Mouse (Mus musculus): Measurements from ENCODE around the gene Pilrb2.
A peak's percentile ranks its signal among the peaks of the same experiment; 100 is the strongest.
"Not testable (repeated sequence)": the region's sequence is repeated elsewhere in the genome, so short reads cannot be mapped to it uniquely, and the experiment has no call there.

The Pilrb2 gene

GRCm38 (mm10) chr5:137871644-137872380 is at the start of gene Pilrb2:
Pilrb2 (minus strand) TSS chr5:137871815.
- DNase-seq, result not testable (repeated sequence)

- DNase-seq, result peak; percentile 84
Measured at GRCm38 (mm10) chr5:137915550-137915949, 43.9 kb upstream of the Pilrb2 start.

DNA sequence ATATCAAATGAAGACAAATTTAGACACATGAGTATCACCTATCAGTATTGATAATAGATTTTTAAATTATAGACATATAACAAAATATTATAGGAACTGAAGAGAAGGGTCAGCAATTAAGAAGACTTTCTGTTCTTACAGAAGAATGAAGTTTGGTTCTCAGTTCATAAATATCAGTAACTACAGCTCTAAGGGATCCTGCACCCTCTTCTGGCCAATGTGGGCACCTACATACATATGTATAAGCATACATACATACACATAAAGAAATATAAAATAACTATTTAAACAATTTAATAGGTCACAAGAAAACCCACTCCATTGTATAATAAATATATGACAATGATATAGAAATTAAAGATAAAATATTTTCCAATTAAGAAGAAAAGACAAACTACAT is 42.9 kb upstream of the Pilrb2 start:
- DNase-seq, result no peak

GRCm38 (mm10) chr5:137909564-137910262 is 38.1 kb upstream of the Pilrb2 start:
- DNase-seq, result no peak

- DNase-seq, result no peak
Measured at GRCm38 (mm10) chr5:137897812-137898211, 26.2 kb upstream of the Pilrb2 start.

- no peak for DNase-seq
Measured at GRCm38 (mm10) chr5:137892954-137893353, 21.3 kb upstream of the Pilrb2 start.

DNA sequence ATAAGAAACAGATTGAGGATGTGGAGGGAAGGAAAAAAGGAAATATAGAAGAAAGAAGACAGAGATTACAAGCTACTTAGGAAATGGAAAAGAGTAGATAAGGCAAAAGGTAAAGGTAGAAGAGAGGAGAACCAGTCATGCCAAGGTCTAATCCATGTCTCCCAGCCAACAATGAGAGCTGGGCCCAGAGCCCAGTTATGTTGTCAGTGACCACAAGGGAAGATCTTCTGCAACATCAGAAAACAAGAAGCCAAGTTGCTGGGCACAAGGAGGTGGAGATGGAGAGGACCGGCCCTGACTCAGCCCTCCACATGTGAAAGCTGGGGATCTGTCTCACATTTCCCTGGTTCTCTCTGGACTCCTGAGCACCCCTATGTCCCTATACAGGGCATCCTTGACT is 16.1 kb upstream of the Pilrb2 start:
- DNase-seq, result no peak

DNA sequence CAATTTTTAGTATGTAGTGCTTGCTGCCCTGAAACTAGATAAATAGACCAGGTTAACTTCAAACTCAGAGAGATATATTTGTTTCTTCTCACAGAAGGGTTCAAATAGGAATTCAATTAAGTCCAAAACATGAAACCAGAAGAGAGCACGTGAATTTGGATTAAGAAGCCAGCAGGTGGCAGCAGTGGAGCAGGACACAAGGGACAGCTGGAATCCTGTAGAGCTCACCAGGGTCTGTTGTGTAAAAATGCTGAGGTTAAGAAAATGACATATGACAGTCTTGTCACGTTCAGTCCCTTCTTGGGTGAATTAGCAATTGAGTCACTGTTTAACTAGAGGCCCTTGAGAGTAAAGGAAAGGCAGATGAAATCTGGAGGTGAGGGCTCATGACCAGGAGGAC is 14.3 kb upstream of the Pilrb2 start:
- peak; percentile 30 for DNase-seq

DNA sequence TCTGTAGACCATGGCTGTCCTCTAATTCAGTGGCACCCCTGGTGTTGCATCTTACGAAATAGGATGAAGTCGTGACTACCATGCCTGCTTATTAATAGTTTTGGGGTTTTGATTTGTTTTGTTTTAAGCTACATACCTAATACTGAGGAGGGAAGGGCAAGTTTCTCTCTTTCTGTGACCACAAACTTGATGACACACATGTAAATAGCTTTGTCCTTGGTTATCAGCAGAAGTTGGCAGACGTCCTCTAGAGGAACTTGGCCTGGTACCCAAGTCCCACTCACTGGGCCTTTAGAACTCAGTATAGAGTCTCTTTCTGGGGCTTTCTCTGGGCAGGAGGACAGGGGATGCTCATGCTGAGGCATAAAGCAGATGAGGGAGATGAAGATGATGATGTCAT is 11.7 kb upstream of the Pilrb2 start:
- DNase-seq, result no peak

GRCm38 (mm10) chr5:137882922-137883321 is 11.3 kb upstream of the Pilrb2 start:
- DNase-seq, result no peak

- no peak for DNase-seq
Measured at GRCm38 (mm10) chr5:137877860-137878259, 6.2 kb upstream of the Pilrb2 start.

GRCm38 (mm10) chr5:137875054-137875453 is 3.4 kb upstream of the Pilrb2 start:
- DNase-seq, result no peak

- DNase-seq, result not testable (repeated sequence)
Measured at GRCm38 (mm10) chr5:137872381-137872702, 727 bp upstream of the Pilrb2 start.

- not testable (repeated sequence) for DNase-seq
Measured at GRCm38 (mm10) chr5:137868600-137868999, 3.0 kb downstream of the Pilrb2 start.

- not testable (repeated sequence) for DNase-seq
Measured at GRCm38 (mm10) chr5:137864008-137864407, 7.6 kb downstream of the Pilrb2 start.

- not testable (repeated sequence) for DNase-seq
Measured at GRCm38 (mm10) chr5:137857960-137858710, 13.5 kb downstream of the Pilrb2 start, which contains the start of gene Pilrb1. Pilrb1 (minus strand) TSS chr5:137858106.

GRCm38 (mm10) chr5:137856870-137857269 is 14.7 kb downstream of the Pilrb2 start:
- not testable (repeated sequence) for DNase-seq

- DNase-seq, result not testable (repeated sequence)
Measured at GRCm38 (mm10) chr5:137854907-137855306, 16.7 kb downstream of the Pilrb2 start.

GRCm38 (mm10) chr5:137850313-137850712 is 21.3 kb downstream of the Pilrb2 start:
- not testable (repeated sequence) for DNase-seq

GRCm38 (mm10) chr5:137837110-137837509 is 34.5 kb downstream of the Pilrb2 start:
- DNase-seq, result not testable (repeated sequence)

GRCm38 (mm10) chr5:137836611-137837010 is 35.0 kb downstream of the Pilrb2 start:
- no peak for DNase-seq

DNA sequence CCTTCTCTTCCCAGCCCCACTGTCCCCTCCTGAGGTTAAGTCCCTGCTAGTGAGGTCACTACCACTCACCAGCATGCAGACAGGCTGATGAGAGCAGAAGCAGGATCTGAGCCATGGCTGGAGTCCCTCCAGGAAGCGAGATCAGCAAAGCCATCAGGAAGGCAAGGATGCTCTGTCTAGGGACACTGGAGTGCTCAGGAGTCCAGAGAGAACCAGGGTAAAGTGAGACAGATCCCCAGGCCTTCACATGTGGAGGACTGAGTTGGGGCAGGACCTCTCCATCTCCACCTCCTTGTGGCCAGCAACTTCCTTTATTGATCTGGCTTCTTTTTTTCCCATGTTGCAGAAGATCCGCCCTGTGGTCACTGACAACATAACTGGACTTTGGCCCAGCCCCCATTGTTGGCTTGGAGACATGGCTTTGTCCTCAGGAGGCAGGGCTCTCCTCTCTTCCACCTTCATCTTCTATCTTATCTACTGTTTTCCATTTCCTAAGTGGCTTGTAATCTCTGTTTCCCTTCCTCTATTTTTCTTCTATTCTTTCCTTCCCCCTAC is 35.6 kb downstream of the Pilrb2 start, which contains the start of gene Pilra:
Gene Pilra (minus strand): TSS at position 316 of the 555 bp plus-strand sequence.
- DNase-seq, result not testable (repeated sequence)

DNA sequence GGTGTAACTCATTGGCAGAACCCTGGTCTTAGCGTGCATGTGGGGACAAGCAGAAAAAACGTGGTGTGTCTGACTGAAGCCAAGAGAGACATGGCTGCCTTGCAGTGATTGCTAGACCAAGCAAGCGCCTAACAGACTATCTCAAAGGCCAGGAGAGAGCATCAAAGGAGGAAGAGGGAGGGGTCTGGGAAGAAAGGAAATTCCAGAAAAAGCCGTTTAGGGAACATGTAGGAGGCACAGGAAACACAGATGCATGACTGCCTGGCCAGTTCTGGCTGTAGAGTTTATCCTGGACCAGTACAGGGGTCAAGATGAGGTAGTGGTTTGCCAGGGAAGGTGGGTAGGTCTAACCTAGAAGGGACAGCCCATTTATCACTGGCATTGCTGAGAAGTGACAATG is 38.1 kb downstream of the Pilrb2 start:
- no peak for DNase-seq
